Mouse (Mus musculus) adrenal gland, postnatal 10 days (tissue): ENCODE data around the gene Olfr50. TPM values are rescaled to one million over a fixed set of nuclear protein-coding genes. Genes with fewer than 3 reads are reported as not detected.

Experiments used
- DNase-seq: peaks from one replicate; pipeline ENCODE4 v3.0.0; 2021; ENCODE audit warnings: mixed read lengths
- long read RNA-seq, 2 experiments: library from polyadenylated mRNA; stranded (forward); transcript quantifications; one replicate each; pipeline ENCODE4 v2.0.0; 2021
- total RNA-seq, 2 experiments: library from RNA; stranded (reverse); gene quantifications; 2 replicates each; pipeline ENCODE4 v1.2.3; 2021

Gene Olfr50
- not detected for total RNA-seq
- long read RNA-seq, experiment 1, result 0 reads
- long read RNA-seq, experiment 2, result 0 reads

DNA sequence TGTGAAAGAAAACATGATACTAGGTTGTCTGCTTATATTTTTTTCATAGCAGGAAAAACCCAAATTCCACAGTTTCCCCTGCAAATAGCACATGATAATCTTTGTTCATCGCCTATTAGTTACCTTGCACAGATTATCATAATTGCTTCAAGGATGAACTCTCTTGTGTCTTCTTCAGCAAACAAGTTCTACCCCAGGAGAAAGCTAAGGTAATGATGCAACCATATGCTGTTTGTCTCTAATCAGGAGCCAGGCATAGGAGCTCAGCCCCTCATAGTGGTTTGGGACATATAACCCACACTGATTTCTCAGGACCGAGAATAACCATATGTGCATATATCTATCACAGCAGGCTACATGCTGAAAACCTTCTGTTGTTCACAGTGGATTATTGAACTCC lies at the start of gene Olfr50:
Gene Olfr50 (plus strand): TSS at position 301 of the 400 bp plus-strand sequence.
- no peak for DNase-seq

DNA sequence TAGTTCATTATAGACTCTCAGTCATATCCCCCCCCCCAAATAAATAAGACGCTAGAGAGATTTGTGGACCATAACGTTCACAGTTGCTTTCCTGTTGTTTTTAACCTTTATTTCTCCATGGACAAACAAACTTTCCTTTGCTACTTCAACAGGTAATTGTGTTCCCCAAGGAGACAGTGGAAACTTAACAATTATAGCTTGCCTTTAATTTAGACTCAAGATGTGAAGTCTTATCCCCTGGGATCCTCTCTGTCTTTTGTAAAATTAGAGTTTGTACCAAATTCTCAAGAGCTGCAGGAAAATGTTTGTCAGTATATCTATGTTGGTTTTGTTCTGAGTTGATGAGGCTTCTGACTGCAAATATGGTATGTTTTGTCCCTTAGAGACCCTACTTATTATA lies 6.4 kb upstream of the Olfr50 start, which contains the start of gene Olfr348:
Gene Olfr348 (plus strand): TSS at position 301 of the 400 bp plus-strand sequence.
- DNase-seq, result no peak

DNA sequence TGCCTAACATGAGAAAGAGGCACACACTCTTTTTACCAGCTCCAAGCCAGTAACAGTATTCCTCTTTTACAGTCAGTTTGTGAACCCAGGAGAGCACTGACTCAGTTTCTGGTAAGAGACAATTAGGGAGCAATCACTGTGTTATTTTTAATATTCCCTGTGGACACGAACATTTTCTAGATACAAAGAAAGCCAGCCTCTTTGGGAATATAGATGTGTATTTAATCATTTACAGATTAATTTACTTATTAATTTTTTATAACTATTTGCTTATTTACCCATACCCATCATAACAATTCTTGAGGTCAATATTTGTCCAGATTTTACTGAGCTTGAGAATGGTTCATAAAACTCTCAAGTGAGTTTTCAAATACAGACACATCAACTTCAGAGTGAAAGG lies 26.6 kb downstream of the Olfr50 start, which contains the start of gene Olfr3:
Gene Olfr3 (minus strand): TSS at position 101 of the 400 bp plus-strand sequence.
- no peak for DNase-seq

DNA sequence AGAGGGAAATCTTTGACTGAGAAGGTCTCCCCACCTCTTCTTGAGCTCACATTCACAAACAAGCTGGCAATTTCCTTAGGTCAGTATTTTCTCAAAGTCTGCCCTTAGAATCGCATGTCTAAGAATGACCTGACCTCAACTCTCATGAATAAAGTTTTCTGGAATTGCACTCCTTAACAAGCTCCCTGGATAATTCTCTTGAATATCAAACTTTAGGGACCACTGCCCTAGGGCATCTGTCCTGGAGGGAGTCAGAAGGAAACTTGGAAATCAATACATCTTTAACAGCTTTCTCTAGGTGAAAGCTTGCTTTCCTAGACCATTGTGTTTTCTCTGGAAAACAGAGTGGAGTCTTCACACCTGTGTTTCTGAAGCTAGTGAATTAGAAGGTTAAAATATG lies 55.7 kb downstream of the Olfr50 start, which contains the start of gene Olfr350:
Gene Olfr350 (plus strand): TSS at position 301 of the 400 bp plus-strand sequence.
- no peak for DNase-seq

Other genes with a start within 250 kb of the Olfr50 start
- gene Olfr344, start 223.9 kb upstream of the Olfr50 start, total RNA-seq, result under 1 TPM in 1 of 2 experiments, not detected in 1; 0.03 TPM
- gene Olfr345, start 150.5 kb upstream of the Olfr50 start, total RNA-seq, result not detected
- gene Olfr346, start 104.8 kb upstream of the Olfr50 start, total RNA-seq, result not detected
- gene Olfr347, start 58.6 kb upstream of the Olfr50 start, total RNA-seq, result not detected
- not detected for gene Olfr348, start 6.3 kb upstream of the Olfr50 start, total RNA-seq
- gene Olfr3, start 26.5 kb downstream of the Olfr50 start, total RNA-seq, result not detected
- gene Olfr350, start 55.8 kb downstream of the Olfr50 start, total RNA-seq, result not detected
- gene Olfr351, start 72.1 kb downstream of the Olfr50 start, total RNA-seq, result not detected
- gene Olfr352, start 77.9 kb downstream of the Olfr50 start, total RNA-seq, result not detected
- gene Olfr353, start 102.4 kb downstream of the Olfr50 start, total RNA-seq, result not detected
- not detected for gene Olfr354, start 115.1 kb downstream of the Olfr50 start, total RNA-seq
- gene Olfr355, start 138.4 kb downstream of the Olfr50 start, total RNA-seq, result not detected
- not detected for gene Olfr356, start 146.6 kb downstream of the Olfr50 start, total RNA-seq
- gene Olfr357, start 203.3 kb downstream of the Olfr50 start, total RNA-seq, result not detected
- not detected for gene Olfr358, start 218.8 kb downstream of the Olfr50 start, total RNA-seq